Mouse (Mus musculus): ENCODE data around the gene Cep85l. TPM values are rescaled to one million over a fixed set of nuclear protein-coding genes. Genes with fewer than 3 reads are reported as not detected.

Gene Cep85l
- polyA plus RNA-seq, 1 experiment from 2014 or later, result 7.7 TPM

GRCm38 (mm10) chr10:53416152-53416712 lies 36.5 kb upstream of the Cep85l start:
- Histone ChIP-seq H3K9me3 (ENCODE audit: control insufficient read depth, low read length) (no peaks in the 10 kb centered on the region), H3K27ac (ENCODE audit: low read depth, low read length) (0 out of 2 replicates have a peak overlapping the region, but pooled peaks have one; percentile 37), H3K27me3 (ENCODE audit: control insufficient read depth, insufficient read depth, low read length) (no peaks in the 10 kb centered on the region), H3K36me3 (ENCODE audit: control insufficient read depth, insufficient read depth, low read length) (no peaks in the 10 kb centered on the region), H3K4me2 (replicated peaks; ENCODE audit: low read depth, low read length) (no peak overlapping the region), H3K4me1 (ENCODE audit: control insufficient read depth, insufficient read depth, low read length) (peaks cover 8% of the 10 kb centered on the region; the same call in 1 of the 2 replicates), H3K4me3 (ENCODE audit: low read length) (no peak overlapping the region), H3K9ac (ENCODE audit: low read depth, low read length) (no peak overlapping the region)
- peak; percentile 74 for ATAC-seq (ENCODE audit: low FRiP score, low TSS enrichment)
- WGBS, result 35% methylated on average over 9 of the region's 9 CpGs

GRCm38 (mm10) chr10:53415252-53415651 lies 35.5 kb upstream of the Cep85l start:
- Histone ChIP-seq H3K4me2 (replicated peaks; ENCODE audit: low read depth, low read length) (no peak overlapping the region), H3K9ac (ENCODE audit: low read depth, low read length) (no peak overlapping the region), H3K9me3 (ENCODE audit: control insufficient read depth, low read length) (no peaks in the 10 kb centered on the region), H3K36me3 (ENCODE audit: control insufficient read depth, insufficient read depth, low read length) (no peaks in the 10 kb centered on the region), H3K27ac (ENCODE audit: low read depth, low read length) (no peak overlapping the region), H3K4me1 (ENCODE audit: control insufficient read depth, insufficient read depth, low read length) (peaks cover 8% of the 10 kb centered on the region; the same call in 1 of the 2 replicates), H3K4me3 (ENCODE audit: low read length) (no peak overlapping the region), H3K27me3 (ENCODE audit: control insufficient read depth, insufficient read depth, low read length) (no peaks in the 10 kb centered on the region)
- WGBS, result 90% methylated on average over 9 of the region's 9 CpGs
- ATAC-seq (ENCODE audit: low FRiP score, low TSS enrichment), result no peak

- Histone ChIP-seq H3K4me1 (ENCODE audit: control insufficient read depth, insufficient read depth, low read length) (peaks cover 8% of the 10 kb centered on the region; the same call in 1 of the 2 replicates), H3K27me3 (ENCODE audit: control insufficient read depth, insufficient read depth, low read length) (no peaks in the 10 kb centered on the region), H3K9me3 (ENCODE audit: control insufficient read depth, low read length) (no peaks in the 10 kb centered on the region), H3K4me2 (replicated peaks; ENCODE audit: low read depth, low read length) (no peak overlapping the region), H3K9ac (ENCODE audit: low read depth, low read length) (no peak overlapping the region), H3K27ac (ENCODE audit: low read depth, low read length) (no peak overlapping the region), H3K4me3 (ENCODE audit: low read length) (no peak overlapping the region), H3K36me3 (ENCODE audit: control insufficient read depth, insufficient read depth, low read length) (no peaks in the 10 kb centered on the region)
- WGBS, result 40% methylated on average over 6 of the region's 6 CpGs
- ATAC-seq (ENCODE audit: low FRiP score, low TSS enrichment), result no peak
Measured at GRCm38 (mm10) chr10:53414092-53415085, 34.6 kb upstream of the Cep85l start.

- Histone ChIP-seq H3K9me3 (ENCODE audit: control insufficient read depth, low read length) (no peaks in the 10 kb centered on the region), H3K4me1 (ENCODE audit: control insufficient read depth, insufficient read depth, low read length) (peaks cover 8% of the 10 kb centered on the region; the same call in 1 of the 2 replicates), H3K4me2 (replicated peaks; ENCODE audit: low read depth, low read length) (no peak overlapping the region), H3K9ac (ENCODE audit: low read depth, low read length) (no peak overlapping the region), H3K4me3 (ENCODE audit: low read length) (no peak overlapping the region), H3K36me3 (ENCODE audit: control insufficient read depth, insufficient read depth, low read length) (no peaks in the 10 kb centered on the region), H3K27ac (ENCODE audit: low read depth, low read length) (no peak overlapping the region), H3K27me3 (ENCODE audit: control insufficient read depth, insufficient read depth, low read length) (no peaks in the 10 kb centered on the region)
- WGBS, result 90% methylated on average over 3 of the region's 3 CpGs
- ATAC-seq (ENCODE audit: low FRiP score, low TSS enrichment), result no peak
Measured at GRCm38 (mm10) chr10:53412936-53413335, 33.2 kb upstream of the Cep85l start.

- Histone ChIP-seq H3K36me3 (ENCODE audit: control insufficient read depth, insufficient read depth, low read length) (no peaks in the 10 kb centered on the region), H3K27ac (ENCODE audit: low read depth, low read length) (no peak overlapping the region), H3K27me3 (ENCODE audit: control insufficient read depth, insufficient read depth, low read length) (no peaks in the 10 kb centered on the region), H3K4me1 (ENCODE audit: control insufficient read depth, insufficient read depth, low read length) (peaks cover 8% of the 10 kb centered on the region; the same call in 1 of the 2 replicates), H3K4me2 (replicated peaks; ENCODE audit: low read depth, low read length) (no peak overlapping the region), H3K4me3 (ENCODE audit: low read length) (no peak overlapping the region), H3K9me3 (ENCODE audit: control insufficient read depth, low read length) (no peaks in the 10 kb centered on the region), H3K9ac (ENCODE audit: low read depth, low read length) (no peak overlapping the region)
- no peak for ATAC-seq (ENCODE audit: low FRiP score, low TSS enrichment)
- WGBS, result 81% methylated on average over 2 of the region's 2 CpGs
Measured at GRCm38 (mm10) chr10:53412165-53412564, 32.4 kb upstream of the Cep85l start.

- H3K27ac ChIP-seq (ENCODE audit: low read depth, low read length), result no peak overlapping the region
- H3K4me3 ChIP-seq (ENCODE audit: low read length), result no peak overlapping the region
- H3K9me3 ChIP-seq (ENCODE audit: control insufficient read depth, low read length), result no peaks in the 10 kb centered on the region
- H3K4me2 ChIP-seq (replicated peaks; ENCODE audit: low read depth, low read length), result no peak overlapping the region
- no peak for ATAC-seq (ENCODE audit: low FRiP score, low TSS enrichment)
- H3K9ac ChIP-seq (ENCODE audit: low read depth, low read length), result no peak overlapping the region
- H3K27me3 ChIP-seq (ENCODE audit: control insufficient read depth, insufficient read depth, low read length), result no peaks in the 10 kb centered on the region
- 71% methylated on average over 2 of the region's 2 CpGs for WGBS
- no peaks in the 10 kb centered on the region for H3K36me3 ChIP-seq (ENCODE audit: control insufficient read depth, insufficient read depth, low read length)
- H3K4me1 ChIP-seq (ENCODE audit: control insufficient read depth, insufficient read depth, low read length), result peaks cover 4% of the 10 kb centered on the region; the same call in 1 of the 2 replicates
Measured at GRCm38 (mm10) chr10:53410831-53411230, 31.1 kb upstream of the Cep85l start.

- H3K27me3 ChIP-seq (ENCODE audit: control insufficient read depth, insufficient read depth, low read length), result no peaks in the 10 kb centered on the region
- no peaks in the 10 kb centered on the region for H3K9me3 ChIP-seq (ENCODE audit: control insufficient read depth, low read length)
- no peaks in the 10 kb centered on the region for H3K4me1 ChIP-seq (ENCODE audit: control insufficient read depth, insufficient read depth, low read length)
- no peak overlapping the region for H3K9ac ChIP-seq (ENCODE audit: low read depth, low read length)
- H3K4me3 ChIP-seq (ENCODE audit: low read length), result no peak overlapping the region
- H3K27ac ChIP-seq (ENCODE audit: low read depth, low read length), result no peak overlapping the region
- ATAC-seq (ENCODE audit: low FRiP score, low TSS enrichment), result no peak
- H3K4me2 ChIP-seq (replicated peaks; ENCODE audit: low read depth, low read length), result no peak overlapping the region
- 94% methylated on average over 4 of the region's 4 CpGs for WGBS
- no peaks in the 10 kb centered on the region for H3K36me3 ChIP-seq (ENCODE audit: control insufficient read depth, insufficient read depth, low read length)
Measured at GRCm38 (mm10) chr10:53407422-53407821, 27.7 kb upstream of the Cep85l start.

- Histone ChIP-seq H3K27ac (ENCODE audit: low read depth, low read length) (no peak overlapping the region), H3K27me3 (ENCODE audit: control insufficient read depth, insufficient read depth, low read length) (no peaks in the 10 kb centered on the region), H3K36me3 (ENCODE audit: control insufficient read depth, insufficient read depth, low read length) (no peaks in the 10 kb centered on the region), H3K9ac (ENCODE audit: low read depth, low read length) (no peak overlapping the region), H3K9me3 (ENCODE audit: control insufficient read depth, low read length) (no peaks in the 10 kb centered on the region), H3K4me2 (replicated peaks; ENCODE audit: low read depth, low read length) (no peak overlapping the region), H3K4me1 (ENCODE audit: control insufficient read depth, insufficient read depth, low read length) (no peaks in the 10 kb centered on the region), H3K4me3 (ENCODE audit: low read length) (no peak overlapping the region)
- ATAC-seq (ENCODE audit: low FRiP score, low TSS enrichment), result no peak
- 93% methylated on average over 2 of the region's 2 CpGs for WGBS
Measured at GRCm38 (mm10) chr10:53406845-53407244, 27.1 kb upstream of the Cep85l start.

- Histone ChIP-seq H3K27ac (ENCODE audit: low read depth, low read length) (no peak overlapping the region), H3K9me3 (ENCODE audit: control insufficient read depth, low read length) (no peaks in the 10 kb centered on the region), H3K4me2 (replicated peaks; ENCODE audit: low read depth, low read length) (no peak overlapping the region), H3K9ac (ENCODE audit: low read depth, low read length) (no peak overlapping the region), H3K36me3 (ENCODE audit: control insufficient read depth, insufficient read depth, low read length) (no peaks in the 10 kb centered on the region), H3K4me3 (ENCODE audit: low read length) (no peak overlapping the region), H3K4me1 (ENCODE audit: control insufficient read depth, insufficient read depth, low read length) (peaks cover 8% of the 10 kb centered on the region; the same call in 1 of the 2 replicates), H3K27me3 (ENCODE audit: control insufficient read depth, insufficient read depth, low read length) (no peaks in the 10 kb centered on the region)
- no peak for ATAC-seq (ENCODE audit: low FRiP score, low TSS enrichment)
Measured at GRCm38 (mm10) chr10:53402293-53402692, 22.5 kb upstream of the Cep85l start.
